Mouse (Mus musculus) spleen, postnatal 4 days (tissue): ENCODE results near the gene Gm28043.
"Not testable (repeated sequence)": the region's sequence is repeated elsewhere in the genome, so short reads cannot be mapped to it uniquely, and the experiment has no call there.

Source experiments
- DNase-seq, 2 experiments: peaks; one replicate each; pipeline ENCODE4 v3.0.0; 2022; ENCODE audit warnings: low spot score in 2 of 2

Gm28043 gene

DNA sequence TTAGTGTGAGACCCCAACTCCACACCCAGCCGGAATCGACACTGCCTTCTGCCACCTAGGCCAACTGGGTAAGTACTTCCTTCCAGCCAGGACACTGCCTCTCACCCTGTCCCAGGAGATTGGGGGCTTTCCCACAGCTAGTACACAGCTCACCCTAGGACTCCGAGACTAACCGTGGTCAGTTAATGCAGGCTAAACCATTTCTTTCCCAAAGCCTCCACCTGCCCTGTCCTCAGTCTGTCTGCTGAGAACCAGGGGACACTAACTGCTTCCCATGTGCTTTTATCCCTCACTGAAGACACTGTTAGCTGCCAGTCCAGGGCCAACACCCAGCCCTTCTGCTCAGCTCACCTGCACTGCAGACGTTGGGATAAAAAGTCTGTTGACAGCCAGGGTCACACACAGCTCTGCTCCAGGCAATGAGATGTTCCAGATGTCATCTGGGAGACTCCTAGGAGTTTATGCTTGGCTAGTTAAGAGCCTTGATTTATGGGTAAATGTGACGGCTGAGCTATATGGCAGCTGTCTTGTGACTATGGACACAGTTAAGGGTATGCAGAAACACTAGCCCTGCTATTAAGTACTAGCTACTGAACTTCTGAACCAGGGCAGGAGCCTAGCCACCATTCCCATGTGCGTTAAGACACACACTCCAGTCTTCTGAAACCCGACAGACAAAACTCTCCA lies 97.2 kb downstream of the Gm28043 start:
- DNase-seq, result no peak

DNA sequence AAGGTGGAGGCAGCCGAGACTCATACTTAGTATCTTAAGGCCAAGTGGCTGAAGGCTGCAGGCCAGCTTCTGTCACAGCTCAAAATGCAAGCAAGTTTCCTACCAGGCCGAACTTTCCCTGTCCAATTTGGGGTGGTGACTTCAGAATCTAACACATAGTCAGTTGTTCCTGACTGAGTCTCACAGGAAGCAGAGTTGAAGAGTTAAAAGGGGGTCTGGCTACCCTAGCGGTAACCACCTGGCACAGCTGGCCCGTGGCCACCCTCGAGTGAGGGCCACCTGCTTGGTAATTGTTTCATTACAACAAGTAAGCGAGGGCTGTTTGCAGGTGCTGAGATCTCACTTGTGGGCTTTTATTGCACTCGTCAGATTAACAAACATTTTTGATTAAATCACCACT lies 97.9 kb downstream of the Gm28043 start:
- no peak for DNase-seq

DNA sequence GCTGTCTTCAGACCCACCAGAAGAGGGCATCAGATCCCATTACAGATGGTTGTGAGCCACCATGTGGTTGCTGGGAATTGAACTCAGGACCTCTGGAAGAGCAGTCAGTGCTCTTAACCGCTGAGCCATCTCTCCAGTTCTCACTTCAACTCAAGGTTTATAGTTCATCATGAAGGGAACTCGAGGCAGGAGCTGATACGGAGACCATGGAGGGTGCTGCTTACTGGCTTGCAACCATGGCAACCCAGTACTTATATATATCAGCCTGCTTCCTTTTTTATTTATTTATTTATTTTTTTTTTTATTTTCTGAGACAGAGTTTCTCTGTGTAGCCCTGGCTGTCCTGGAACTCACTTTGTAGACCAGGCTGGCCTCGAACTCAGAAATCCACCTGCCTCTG lies 99.1 kb downstream of the Gm28043 start:
- DNase-seq, result not testable (repeated sequence)

DNA sequence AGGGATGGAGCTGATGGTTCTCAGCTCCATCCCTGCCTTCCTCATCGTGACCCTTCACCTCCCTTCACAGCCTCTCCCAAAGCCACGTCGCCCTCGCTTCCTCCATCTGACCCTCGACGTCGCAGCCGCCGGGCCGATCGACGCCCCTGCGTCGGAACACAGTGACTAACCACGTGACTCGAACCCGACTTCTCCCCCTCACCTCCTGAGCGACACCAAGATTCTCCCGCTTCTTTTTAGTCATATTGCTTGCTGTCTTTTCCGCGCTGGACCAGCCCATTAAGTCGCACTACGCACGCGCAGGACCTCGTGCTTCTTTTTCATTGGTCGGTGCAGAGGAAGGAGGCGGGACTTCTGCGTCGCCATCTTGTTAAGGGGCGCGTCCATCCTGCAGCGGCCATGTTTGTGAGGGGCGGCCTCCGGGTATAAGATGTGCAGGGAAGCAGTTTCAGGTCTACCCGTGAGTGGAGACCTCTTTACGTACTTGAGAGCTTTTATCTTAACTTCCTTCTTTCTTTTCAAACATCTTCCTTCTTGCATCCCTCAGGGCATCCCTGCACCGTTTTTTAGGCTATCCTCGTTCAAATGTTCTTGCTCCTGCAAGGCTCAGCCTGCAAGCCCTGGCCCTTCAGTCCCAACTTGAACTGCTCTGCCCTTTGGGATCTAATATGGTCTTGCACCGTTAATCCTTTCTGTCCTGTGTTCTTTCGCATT lies 102.2 kb downstream of the Gm28043 start, which contains the start of gene Ccdc167:
Ccdc167 (minus strand) TSS at position 313 of the 714 bp plus-strand sequence.
- DNase-seq, result peak; percentile 95 to 98

DNA sequence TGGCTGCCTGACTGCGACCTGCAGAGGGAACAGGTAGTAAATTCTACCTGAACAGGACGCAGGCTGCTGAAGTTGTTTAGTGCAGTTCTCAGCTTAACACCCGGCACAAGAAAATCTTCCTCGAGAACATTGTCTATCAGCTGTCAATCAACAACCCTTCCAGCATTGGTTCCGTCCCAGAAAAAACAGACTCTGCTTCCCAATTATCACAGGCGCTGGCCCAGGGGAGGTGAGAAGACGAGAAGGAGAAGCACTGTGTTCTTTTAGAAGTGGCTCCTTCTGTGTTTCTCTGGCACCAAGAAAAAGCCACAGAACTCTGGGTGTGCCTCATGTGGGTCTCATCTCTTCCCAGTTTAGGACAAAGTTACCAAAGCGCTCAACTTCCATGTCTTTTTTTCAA lies 104.0 kb downstream of the Gm28043 start:
- no peak for DNase-seq

DNA sequence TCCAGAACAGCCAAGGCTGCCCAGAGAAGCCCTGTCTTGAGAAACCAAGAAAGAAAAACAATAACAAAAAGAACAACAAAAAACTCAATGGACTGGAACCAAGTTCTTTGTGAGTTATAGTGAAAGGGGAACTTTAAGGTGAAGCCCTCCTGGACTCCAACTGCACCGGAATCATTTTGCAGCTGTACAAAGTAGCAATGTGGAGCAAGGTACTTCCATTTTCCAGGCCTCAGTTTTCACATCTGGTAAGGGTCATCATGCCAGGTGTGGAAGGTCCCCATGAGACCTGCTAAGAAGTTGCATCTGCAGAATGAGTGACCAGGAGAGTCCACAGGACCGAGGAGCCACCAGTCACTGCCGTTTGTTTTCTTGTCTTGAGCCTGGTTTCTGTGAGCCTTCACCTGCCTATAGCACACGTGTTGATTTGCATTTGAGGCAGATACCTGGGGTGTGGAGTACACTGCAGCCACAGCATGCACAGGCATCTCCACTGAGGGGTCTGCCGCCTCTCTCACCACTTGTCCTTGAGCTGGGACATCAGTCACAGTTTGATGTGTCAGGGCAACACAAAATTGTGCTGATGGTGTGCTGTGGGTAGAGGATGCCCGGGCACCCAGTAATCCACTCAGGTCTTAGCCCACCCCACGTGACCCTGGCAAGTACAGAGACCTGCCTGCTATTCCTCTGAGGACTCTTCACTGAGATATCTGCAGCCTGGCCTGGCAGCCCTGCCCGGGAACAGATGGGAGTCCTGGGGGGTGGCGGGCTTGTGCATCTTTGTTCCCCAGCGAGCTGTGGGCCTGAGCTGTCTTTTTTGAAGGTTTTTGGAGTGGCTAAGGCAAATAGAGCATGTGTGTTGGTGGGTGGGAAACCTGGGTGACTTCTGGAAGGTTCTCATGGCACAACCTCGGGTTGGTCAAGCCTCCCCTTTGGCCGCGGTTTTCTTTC lies 105.2 kb downstream of the Gm28043 start:
- no peak for DNase-seq

DNA sequence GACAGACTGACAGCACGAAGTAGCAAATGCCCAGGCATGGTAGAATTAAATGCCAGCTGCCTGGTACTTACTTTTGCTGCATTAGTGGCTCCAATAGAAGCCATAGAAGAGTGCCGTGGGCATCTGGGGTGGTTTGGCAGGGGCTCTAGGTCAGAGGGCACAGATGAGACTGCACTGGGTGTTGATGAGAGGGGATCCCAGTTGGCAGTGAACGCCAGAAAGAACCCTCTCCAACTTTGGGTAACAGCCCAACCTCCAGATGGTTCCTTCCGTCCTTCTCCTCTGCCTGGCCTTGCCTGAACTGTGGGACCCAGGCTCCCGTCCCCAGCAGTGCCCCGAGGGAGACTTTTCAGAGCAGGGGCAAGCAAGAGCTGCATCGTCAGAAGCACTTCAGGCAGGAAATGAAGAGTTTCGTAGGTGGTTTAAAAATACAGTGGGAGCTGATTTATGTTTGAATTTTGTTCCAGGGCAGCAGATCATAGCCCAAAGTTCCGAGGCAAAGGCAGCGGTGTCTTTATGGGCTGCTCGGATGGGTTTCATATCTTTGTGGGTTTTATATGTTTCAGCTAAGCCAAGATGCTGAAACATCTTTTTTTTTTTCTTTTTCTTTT lies 106.2 kb downstream of the Gm28043 start:
- no peak for DNase-seq

DNA sequence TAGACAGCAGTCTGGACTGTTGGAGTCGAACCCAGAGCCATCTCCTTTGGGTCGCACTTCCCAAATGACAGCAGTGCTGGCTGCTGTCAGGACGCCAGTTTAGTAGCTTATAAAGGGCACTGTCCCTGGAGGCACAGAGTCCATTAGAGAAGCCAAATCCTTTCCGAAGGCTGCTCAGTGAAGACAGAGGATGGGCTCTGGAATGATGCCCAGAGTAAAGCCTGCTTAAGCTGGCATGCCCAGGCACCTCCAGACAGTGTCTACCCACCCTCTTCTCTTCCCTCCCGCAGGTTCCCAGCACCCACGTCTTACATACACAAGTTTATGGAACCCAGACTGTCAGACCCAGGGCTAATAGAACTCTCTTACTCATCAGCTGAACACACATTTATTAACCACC lies 109.9 kb downstream of the Gm28043 start:
- no peak for DNase-seq

DNA sequence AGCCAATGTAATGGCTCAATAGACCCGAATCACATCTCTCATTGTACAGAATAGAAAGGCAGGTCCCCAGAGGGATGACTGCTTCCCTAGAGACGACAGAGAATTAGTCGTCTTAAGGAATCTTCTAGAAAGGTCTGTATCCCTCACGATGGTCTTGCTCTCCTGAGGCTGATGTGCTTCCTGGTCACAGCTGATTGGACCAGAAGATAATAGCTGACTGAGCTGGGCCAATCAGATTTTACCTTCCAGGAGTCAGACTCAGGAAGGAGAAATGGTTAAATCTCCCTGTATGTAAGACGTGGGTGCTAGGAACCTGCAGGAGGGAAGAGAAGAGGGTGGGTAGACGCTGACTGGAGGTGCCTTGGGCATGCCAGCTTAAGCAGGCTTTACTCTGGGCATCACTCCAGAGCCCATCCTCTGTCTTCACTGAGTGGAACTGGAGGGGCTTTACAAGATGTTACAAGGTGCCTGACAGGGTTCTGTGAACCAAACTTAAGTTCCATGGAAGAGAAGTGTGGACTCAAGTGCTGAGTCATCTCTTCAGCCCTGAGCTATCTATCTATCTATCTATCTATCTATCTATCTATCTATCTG lies 110.4 kb downstream of the Gm28043 start:
- no peak for DNase-seq

DNA sequence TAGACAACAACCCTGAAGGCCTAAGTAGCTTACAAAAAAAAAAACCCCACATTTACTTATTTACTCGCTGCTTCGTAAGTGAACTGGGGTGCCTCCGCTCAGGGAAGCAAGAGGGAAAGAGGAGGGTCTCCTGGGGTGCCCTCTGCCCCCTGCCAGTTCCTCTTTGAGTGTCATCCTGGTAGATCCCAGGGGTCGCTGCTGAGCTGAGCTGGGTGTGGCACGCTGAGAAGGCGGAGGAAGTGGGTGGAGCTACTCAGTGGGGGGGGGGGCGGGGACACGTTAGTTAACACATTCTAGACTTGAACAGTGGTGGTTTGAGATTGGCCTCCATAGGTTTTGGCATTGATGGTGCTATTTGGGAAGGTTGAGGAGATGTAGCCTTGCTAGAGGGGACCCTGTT lies 113.4 kb downstream of the Gm28043 start:
- no peak for DNase-seq

DNA sequence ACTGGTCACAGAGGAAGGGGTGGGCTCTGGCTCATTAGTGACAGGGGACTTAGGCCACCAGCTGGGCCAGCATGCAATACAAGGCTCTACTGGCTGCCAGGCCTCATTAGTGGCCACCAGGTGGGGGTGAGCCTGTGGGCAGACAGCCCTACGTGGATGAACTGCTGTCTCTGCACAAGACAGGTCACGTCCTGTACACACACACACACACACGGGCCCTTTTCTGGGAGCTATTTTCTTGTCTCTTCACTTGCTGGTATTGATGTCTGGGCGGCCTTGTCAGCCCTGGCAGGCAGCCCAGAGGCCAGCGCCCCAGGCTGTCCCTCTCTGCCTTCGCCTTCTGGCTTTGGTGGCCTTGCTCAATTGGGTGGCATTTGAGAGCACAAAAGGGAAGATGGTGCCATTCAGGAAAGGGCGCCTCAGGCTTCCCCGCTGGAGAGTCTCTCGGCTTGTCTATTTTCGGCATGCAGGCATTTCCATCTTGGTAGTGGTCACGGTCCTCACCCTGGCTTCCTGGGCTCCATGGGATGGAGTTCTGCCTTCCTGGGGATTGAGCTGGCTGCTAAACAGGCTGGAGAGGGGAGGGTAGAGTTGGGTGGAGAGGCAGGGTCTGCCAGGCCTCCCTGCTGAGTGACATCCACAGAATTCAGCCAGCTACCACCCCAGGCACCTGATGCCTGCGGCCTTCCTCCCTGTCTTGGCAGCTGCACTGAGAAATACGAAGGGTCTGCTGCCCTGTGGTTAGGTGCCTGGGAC lies 116.0 kb downstream of the Gm28043 start:
- DNase-seq, result no peak

DNA sequence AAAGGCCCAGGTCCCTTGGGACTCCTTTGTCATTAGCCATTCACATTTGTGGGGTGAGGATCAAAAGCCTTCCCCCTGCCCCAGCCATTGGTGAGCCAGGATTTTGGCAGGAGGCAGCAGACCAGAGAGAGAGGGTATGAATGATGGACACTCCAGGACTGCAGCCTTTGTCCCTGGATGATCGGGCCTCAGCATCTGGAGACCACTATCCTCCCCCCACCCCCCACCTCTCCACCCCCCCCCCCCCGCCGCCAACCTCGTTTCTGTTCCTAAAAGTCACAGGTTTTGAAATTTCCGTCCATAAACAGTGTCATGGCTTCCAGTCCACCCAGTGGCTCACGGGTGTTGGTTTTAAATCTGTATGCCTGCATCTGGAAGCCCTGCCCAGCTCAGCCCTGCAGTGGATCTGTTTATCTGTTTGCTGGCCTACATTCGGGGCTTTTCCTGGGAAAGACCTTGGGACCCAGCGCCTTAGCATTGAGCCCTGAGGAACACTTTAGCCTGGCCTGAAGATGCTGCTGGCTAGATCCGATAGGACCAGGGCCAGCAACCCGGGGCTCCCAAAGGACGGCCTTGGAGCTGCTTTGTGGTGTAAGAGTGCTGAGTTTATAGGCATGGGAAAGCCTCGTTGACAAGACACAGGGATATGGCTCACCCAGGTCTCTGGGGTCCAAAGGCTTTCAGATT lies 116.7 kb downstream of the Gm28043 start:
- DNase-seq, result no peak

DNA sequence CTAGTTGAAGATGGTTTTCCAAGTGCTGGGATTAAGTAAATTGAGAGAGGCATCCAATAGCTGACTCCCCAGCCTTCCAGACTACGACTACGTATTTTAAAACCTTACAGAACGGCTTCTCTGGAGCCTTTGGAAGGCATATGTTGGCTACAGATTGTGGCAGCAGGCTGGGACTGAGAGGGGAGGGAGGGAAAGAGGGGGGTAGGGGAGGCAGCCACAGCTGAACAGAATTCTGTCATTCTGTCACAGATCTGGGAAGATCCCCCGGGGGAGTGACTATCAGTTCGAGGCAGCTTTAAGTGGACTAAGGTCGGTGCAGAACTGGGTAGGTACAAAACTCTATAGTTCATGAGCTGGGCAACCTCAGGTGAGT lies 117.3 kb downstream of the Gm28043 start:
- no peak for DNase-seq

DNA sequence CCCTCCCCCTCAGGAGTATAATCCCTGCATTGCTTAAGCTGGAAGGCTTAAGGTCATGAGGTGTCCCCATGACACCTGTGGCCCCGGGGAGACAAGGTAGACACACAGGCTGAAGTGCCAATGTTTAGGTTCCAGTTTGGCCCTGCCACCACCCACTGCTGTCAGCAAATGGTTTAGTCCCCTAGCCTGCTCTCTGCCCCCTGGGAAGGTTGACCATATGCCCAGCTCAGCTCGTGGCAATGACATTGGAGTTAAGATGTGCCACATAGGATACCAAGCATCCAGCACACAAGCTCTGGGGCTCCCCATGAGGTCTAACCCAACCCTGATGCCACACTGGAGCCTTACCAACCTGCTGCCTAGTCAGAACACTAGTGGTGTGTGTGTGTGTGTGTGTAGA lies 117.8 kb downstream of the Gm28043 start:
- DNase-seq, result no peak

DNA sequence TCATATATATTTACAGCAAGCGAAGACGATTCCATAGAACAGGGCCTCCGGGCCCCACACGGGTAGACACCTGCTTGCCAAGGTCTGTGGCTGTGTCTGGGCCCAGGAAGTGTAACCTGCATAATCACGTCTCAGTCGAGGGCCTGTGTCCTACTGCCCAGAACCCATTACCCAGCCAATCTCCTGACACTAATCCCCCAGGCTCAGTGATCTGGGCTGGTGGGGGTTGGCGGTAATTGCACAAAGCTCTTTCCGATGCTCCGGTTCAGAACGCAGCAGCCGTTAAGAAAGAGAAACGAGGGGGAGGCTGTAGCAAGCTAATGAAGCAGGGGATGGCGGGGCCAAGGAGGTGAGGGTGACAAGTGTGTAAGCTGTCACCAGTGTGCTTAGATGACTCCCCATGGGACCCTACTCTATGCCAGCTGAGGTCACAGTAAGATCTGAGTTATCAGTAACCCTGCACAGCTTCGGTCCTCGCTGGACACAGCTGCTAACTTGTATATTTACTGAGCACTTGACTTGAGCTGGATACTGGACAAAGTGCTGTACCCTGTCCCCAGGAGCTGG lies 121.9 kb downstream of the Gm28043 start:
- no peak for DNase-seq

DNA sequence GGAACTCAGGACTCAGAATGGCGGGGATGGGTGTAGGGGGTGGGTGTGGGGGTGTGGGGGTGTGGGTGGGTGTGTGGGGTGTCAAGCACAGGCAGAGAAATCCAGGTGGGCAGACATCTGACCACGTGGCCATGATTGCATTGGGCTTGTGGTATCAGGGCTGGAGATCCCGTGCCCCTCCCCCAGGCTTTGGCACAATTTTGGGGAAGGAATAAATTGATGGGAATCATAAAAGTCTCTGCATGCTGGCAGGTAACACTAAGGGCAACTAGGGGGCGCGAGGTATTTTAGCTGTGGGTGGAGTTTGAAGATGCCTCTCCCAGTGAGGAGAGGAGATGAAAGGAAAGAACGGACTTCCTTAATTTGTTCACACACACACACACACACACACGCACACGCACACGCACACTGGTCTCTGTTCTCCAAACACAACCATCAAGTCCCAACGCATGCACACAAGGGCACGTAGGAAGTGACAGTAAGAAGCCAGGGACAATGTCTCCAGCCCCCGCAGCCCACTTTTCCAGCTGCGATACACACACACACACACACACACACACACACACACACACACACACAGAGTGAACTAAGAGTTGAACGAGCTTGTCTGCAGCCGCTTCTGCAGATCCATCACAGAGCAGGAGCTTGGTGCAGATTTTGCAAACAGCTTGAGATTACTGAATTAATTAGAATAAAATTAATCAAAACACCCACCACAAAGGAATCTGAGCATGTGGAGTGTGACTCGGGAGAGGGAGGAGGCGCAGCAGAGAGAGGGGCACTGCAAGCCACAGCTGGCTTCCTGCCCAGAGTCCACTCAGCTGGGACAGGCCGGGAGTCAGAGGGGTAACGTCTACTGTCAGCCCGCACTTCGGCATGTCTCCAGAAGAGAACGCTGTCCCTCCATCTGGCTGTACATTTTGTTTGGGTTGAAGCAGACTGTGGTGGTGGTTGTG lies 123.5 kb downstream of the Gm28043 start:
- no peak for DNase-seq

DNA sequence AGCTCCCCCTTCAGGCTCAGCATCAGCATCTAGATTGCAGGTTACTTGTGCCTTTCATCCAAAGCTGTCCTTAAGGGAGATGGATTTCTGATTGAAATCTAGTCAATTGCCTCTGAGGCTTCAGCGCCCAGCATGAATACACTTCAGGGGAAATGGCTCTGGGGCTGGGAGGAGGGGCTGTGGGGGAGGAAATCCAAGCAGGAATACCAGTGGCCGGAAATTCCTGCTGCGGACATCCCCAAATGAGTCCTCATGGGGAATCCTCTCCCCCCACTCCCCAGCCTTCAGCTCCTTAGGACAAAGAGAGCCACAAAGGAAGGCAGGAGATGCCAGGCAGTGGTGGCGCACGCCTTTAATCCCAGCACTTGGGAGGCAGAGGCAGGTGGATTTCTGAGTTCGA lies 132.8 kb downstream of the Gm28043 start:
- no peak for DNase-seq
